Mouse (Mus musculus) bone marrow macrophage, adult 2 months (primary cell): ENCODE measurements at regions not wholly inside any gene's neighbourhood (a gene's known extent, or its start where the extent isn't known, plus 50 kb on each side); places are given as distances from the start of the nearest gene placed in this dataset.

Experiments used
- CTCF ChIP-seq: IDR thresholded peaks from 2 replicates; pipeline ENCODE4 v1.5.1; 2012; ENCODE audit warnings: low read depth, mild to moderate bottlenecking, low read length, moderate library complexity
- POLR2A ChIP-seq: IDR thresholded peaks from 2 replicates; pipeline ENCODE4 v1.6.1; 2012; ENCODE audit warnings: mild to moderate bottlenecking, low read depth, low read length, borderline replicate concordance

DNA sequence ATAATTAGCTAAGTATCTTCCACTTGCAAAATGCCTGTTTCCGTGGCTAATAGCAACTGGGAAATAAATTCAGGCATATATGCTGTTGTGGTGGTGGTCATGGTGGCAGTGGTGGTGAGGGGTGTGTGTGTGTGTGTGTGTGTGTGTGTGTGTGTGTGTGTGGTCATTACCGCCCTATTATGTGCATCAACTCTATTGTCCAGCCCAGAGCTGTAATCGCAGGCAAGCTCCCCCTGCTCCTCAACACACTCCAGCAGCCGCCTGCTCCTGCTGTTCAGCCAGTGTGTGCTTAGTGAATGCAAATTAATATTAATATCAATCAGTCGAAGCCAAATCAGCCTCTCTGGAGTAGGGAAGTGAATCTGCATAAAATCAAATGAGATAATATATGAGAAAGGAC, 152.9 kb upstream of the Zic3 start:
- TF ChIP-seq POLR2A (no peak), CTCF (no peak)
